7 mouse cellular contexts compared by ENCODE assay signal in genomic region chr10:8761656-8762055, GRCm38 (mm10).
DNase-seq lines count a peak whose midpoint lies in the region; ATAC-seq and TF ChIP-seq lines count a peak whose summit lies in the region.

No protein-coding gene starts in this region.

- H3K4me2 ChIP-seq in liver, embryonic 12.5 days = no peak overlapping the region
- peak overlapping the region; percentile 45 for H3K4me2 ChIP-seq in hindbrain, embryonic 16.5 days (ENCODE audit: low read length)
- H3K4me2 ChIP-seq in neural tube, embryonic 14.5 days (ENCODE audit: low read depth, low read length) = peak overlapping the region; percentile 36

- WGBS in liver, adult 2 months = 86% methylated on average over 9 of the region's 9 CpGs
- 72% methylated on average over 9 of the region's 9 CpGs for WGBS in liver, embryonic 12.5 days (ENCODE audit: insufficient replicate concordance)
- 33% methylated on average over 9 of the region's 9 CpGs for WGBS in hindbrain, embryonic 16.5 days
- WGBS in neural tube, embryonic 14.5 days = 25% methylated on average over 9 of the region's 9 CpGs
- 51% methylated on average over 9 of the region's 9 CpGs for WGBS in cerebellum, adult 2 months

- ATAC-seq in liver, embryonic 12.5 days = no peak
- ATAC-seq in hindbrain, embryonic 16.5 days = no peak
- ATAC-seq in neural tube, embryonic 14.5 days (ENCODE audit: low read depth) = no peak

- 0 out of 2 replicates have a peak overlapping the region, but pooled peaks have one; percentile 42 for H3K27ac ChIP-seq in liver, adult 2 months (replicated peaks; ENCODE audit: insufficient read depth, low read depth, low read length)
- no peak overlapping the region for H3K27ac ChIP-seq in liver, embryonic 12.5 days
- H3K27ac ChIP-seq in embryonic fibroblast, embryonic 13.5 days (ENCODE audit: insufficient read depth, low read length) = peak overlapping the region; percentile 84
- H3K27ac ChIP-seq in hindbrain, embryonic 16.5 days (ENCODE audit: low read depth, low read length) = peak overlapping the region; percentile 65
- peak overlapping the region; percentile 2; the same call in 1 of the 2 replicates for H3K27ac ChIP-seq in neural tube, embryonic 14.5 days (ENCODE audit: low read depth, low read length)
- no peak overlapping the region for H3K27ac ChIP-seq in cerebellum, adult 2 months (ENCODE audit: insufficient read depth, low read length)

- no peak overlapping the region; the same call in 1 of the 2 replicates for H3K9ac ChIP-seq in liver, adult 2 months (ENCODE audit: low read depth, low read length)
- no peak overlapping the region for H3K9ac ChIP-seq in liver, embryonic 12.5 days
- H3K9ac ChIP-seq in hindbrain, embryonic 16.5 days (ENCODE audit: low read depth, low read length) = peak overlapping the region; percentile 56
- H3K9ac ChIP-seq in neural tube, embryonic 14.5 days (replicated peaks; ENCODE audit: low read depth, low read length) = no peak overlapping the region

- no peak for TF ChIP-seq POLR2A in liver, adult 2 months (IDR thresholded peaks at IDR 0.05; ENCODE audit: extremely low read depth, insufficient read depth, low read length)
- no peak; the same call in 1 of the 2 replicates for TF ChIP-seq POLR2A in embryonic fibroblast, embryonic 13.5 days (IDR thresholded peaks at IDR 0.05; ENCODE audit: low read depth, low read length)
- no peak for TF ChIP-seq POLR2A in cerebellum, adult 2 months (IDR thresholded peaks at IDR 0.05; ENCODE audit: borderline replicate concordance, insufficient read depth, low read length)

- no peaks in the 10 kb centered on the region for H3K9me3 ChIP-seq in liver, embryonic 12.5 days (replicated peaks)
- H3K9me3 ChIP-seq in hindbrain, embryonic 16.5 days (ENCODE audit: control insufficient read depth, low read length) = no peaks in the 10 kb centered on the region
- H3K9me3 ChIP-seq in neural tube, embryonic 14.5 days (ENCODE audit: control insufficient read depth, low read length) = no peaks in the 10 kb centered on the region

- 0 out of 2 replicates have a peak, but pooled peaks cover 2% of the 10 kb centered on the region for H3K4me1 ChIP-seq in liver, adult 2 months (ENCODE audit: control insufficient read depth, insufficient read depth, low read length)
- peaks cover 9% of the 10 kb centered on the region; the same call in 1 of the 2 replicates for H3K4me1 ChIP-seq in liver, embryonic 12.5 days
- H3K4me1 ChIP-seq in embryonic fibroblast, embryonic 13.5 days (ENCODE audit: control insufficient read depth, insufficient read depth, low read length) = peaks cover 22% of the 10 kb centered on the region
- peaks cover 30% of the 10 kb centered on the region for H3K4me1 ChIP-seq in hindbrain, embryonic 16.5 days (ENCODE audit: control insufficient read depth, insufficient read depth, low read depth, low read length)
- H3K4me1 ChIP-seq in neural tube, embryonic 14.5 days (ENCODE audit: control insufficient read depth, insufficient read depth, low read length) = peaks cover 26% of the 10 kb centered on the region; the same call in 1 of the 2 replicates
- peaks cover 2% of the 10 kb centered on the region; the same call in 1 of the 2 replicates for H3K4me1 ChIP-seq in cerebellum, adult 2 months (ENCODE audit: control insufficient read depth, insufficient read depth, low read length)

- H3K36me3 ChIP-seq in liver, adult 2 months (ENCODE audit: control insufficient read depth, insufficient read depth, low read length) = peaks cover 5% of the 10 kb centered on the region; the same call in 1 of the 2 replicates
- H3K36me3 ChIP-seq in liver, embryonic 12.5 days = no peaks in the 10 kb centered on the region
- H3K36me3 ChIP-seq in hindbrain, embryonic 16.5 days (ENCODE audit: control insufficient read depth, insufficient read depth, low read length) = no peaks in the 10 kb centered on the region
- no peaks in the 10 kb centered on the region for H3K36me3 ChIP-seq in neural tube, embryonic 14.5 days (ENCODE audit: control insufficient read depth, insufficient read depth, low read length)

- no peak for TF ChIP-seq CTCF in liver, adult 2 months (IDR thresholded peaks at IDR 0.05; ENCODE audit: low read depth, low read length)
- TF ChIP-seq CTCF in embryonic fibroblast, embryonic 13.5 days (IDR thresholded peaks at IDR 0.05; ENCODE audit: borderline replicate concordance, insufficient read depth, low read length) = no peak
- no peak for TF ChIP-seq CTCF in cerebellum, adult 2 months (IDR thresholded peaks at IDR 0.05; ENCODE audit: borderline replicate concordance, insufficient read depth, low read depth, low read length)

- H3K79me2 ChIP-seq in liver, adult 2 months (ENCODE audit: control insufficient read depth, insufficient read depth, low read length) = peaks cover 9% of the 10 kb centered on the region; the same call in 1 of the 2 replicates

- H3K27me3 ChIP-seq in liver, adult 2 months (ENCODE audit: control insufficient read depth, insufficient read depth, low read length) = no peaks in the 10 kb centered on the region
- no peaks in the 10 kb centered on the region for H3K27me3 ChIP-seq in liver, embryonic 12.5 days (replicated peaks)
- H3K27me3 ChIP-seq in hindbrain, embryonic 16.5 days (replicated peaks; ENCODE audit: control insufficient read depth, insufficient read depth, low read length) = no peaks in the 10 kb centered on the region
- no peaks in the 10 kb centered on the region for H3K27me3 ChIP-seq in neural tube, embryonic 14.5 days (ENCODE audit: control insufficient read depth, insufficient read depth, low read length)
- no peaks in the 10 kb centered on the region for H3K27me3 ChIP-seq in cerebellum, adult 2 months (ENCODE audit: control insufficient read depth, insufficient read depth, low read length)

- DNase-seq in liver, adult 2 months (ENCODE audit: extremely low read depth, low read depth, low spot score) = no peak
- no peak for DNase-seq in cerebellum, adult 2 months
- no peak for DNase-seq in urinary bladder, postnatal 10 days (ENCODE audit: low spot score)

- peak overlapping the region; percentile 26; the same call in 1 of the 2 replicates for H3K4me3 ChIP-seq in liver, adult 2 months (ENCODE audit: insufficient read depth, low read depth, low read length)
- no peak overlapping the region for H3K4me3 ChIP-seq in liver, embryonic 12.5 days
- H3K4me3 ChIP-seq in embryonic fibroblast, embryonic 13.5 days (ENCODE audit: insufficient read depth, low read length) = peak overlapping the region; percentile 29
- H3K4me3 ChIP-seq in hindbrain, embryonic 16.5 days (ENCODE audit: low read length) = peak overlapping the region; percentile 36
- H3K4me3 ChIP-seq in neural tube, embryonic 14.5 days (ENCODE audit: low read depth, low read length) = peak overlapping the region; percentile 19
- no peak overlapping the region for H3K4me3 ChIP-seq in cerebellum, adult 2 months (replicated peaks; ENCODE audit: insufficient read depth, low read depth, low read length)

Comparison
In these comparisons a context has a peak if more than half of its experiments do, and no peak if none do; other contexts are left out.
1. H3K27ac ChIP-seq: peak in liver, adult 2 months (single experiment), embryonic fibroblast, embryonic 13.5 days (single experiment), hindbrain, embryonic 16.5 days (single experiment) and neural tube, embryonic 14.5 days (single experiment); none in liver, embryonic 12.5 days (single experiment) and cerebellum, adult 2 months (single experiment).
2. H3K4me3 ChIP-seq: peak in liver, adult 2 months (single experiment), embryonic fibroblast, embryonic 13.5 days (single experiment), hindbrain, embryonic 16.5 days (single experiment) and neural tube, embryonic 14.5 days (single experiment); none in liver, embryonic 12.5 days (single experiment) and cerebellum, adult 2 months (single experiment).